Mouse (Mus musculus) embryonic fibroblast, embryonic 13.5 days (primary cell): ENCODE data around the gene Carmil3.

ENCODE experiments used
- CTCF ChIP-seq: IDR thresholded peaks from 2 replicates; pipeline ENCODE4 v1.5.1; 2011; ENCODE audit warnings: mild to moderate bottlenecking, control low read depth, low read length, moderate library complexity, borderline replicate concordance; ENCODE audit not compliant: insufficient read depth
- POLR2A ChIP-seq: IDR thresholded peaks from 2 replicates; pipeline ENCODE4 v1.6.1; 2011; ENCODE audit warnings: low read depth, mild to moderate bottlenecking, control low read depth, low read length, moderate library complexity

DNA sequence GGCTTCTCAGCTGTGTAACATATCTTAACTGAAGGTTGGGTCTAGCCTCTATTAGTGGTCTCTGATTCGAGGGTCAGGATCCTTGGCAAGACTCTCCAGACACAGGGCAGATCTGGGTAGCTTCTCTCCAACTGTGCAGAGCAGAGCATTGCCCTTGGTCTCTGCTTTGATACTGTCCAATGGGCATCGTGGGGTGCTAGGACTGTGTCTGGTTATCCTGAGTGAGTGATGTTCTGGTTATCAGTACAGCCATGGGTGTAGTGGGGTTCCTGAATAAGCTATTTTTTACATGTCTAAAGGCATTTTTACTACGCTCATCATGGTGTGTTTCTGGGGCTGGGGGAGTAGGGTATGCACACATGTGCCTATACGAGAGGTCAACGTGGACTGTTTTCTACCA is 12.6 kb upstream of the Carmil3 start:
- no peak for TF ChIP-seq CTCF
- no peak for TF ChIP-seq POLR2A
